In genomic region chr4:107834643-107835314, GRCm38 (mm10) we compare ENCODE assay signal across 11 mouse cellular contexts. TPM values are rescaled to one million over a fixed set of nuclear protein-coding genes. Genes with fewer than 3 reads are reported as not detected.
A peak's percentile ranks its signal among the peaks of the same experiment; 100 is the strongest.
DNase-seq lines count a peak whose midpoint lies in the region; ATAC-seq lines count a peak whose summit lies in the region.
"Had no signal": no experiment of that assay in that cellular context is flagged by ENCODE, and none has a peak within 500 bp of the region (broad histone marks: within the 10 kb centered on the region; RNA-seq: fewer than 3 reads in every experiment).

No protein-coding gene starts in this region.

- WGBS in embryonic facial prominence, embryonic 12.5 days = 64% methylated on average over 22 of the region's 22 CpGs
- WGBS in intestine, embryonic 14.5 days = 58% methylated on average over 22 of the region's 22 CpGs
- WGBS in neural tube, embryonic 14.5 days = 33% methylated on average over 22 of the region's 22 CpGs

- H3K36me3 ChIP-seq in embryonic facial prominence, embryonic 12.5 days = no peaks in the 10 kb centered on the region
- H3K36me3 ChIP-seq in intestine, embryonic 14.5 days (ENCODE audit: control insufficient read depth, insufficient read depth, low read length) = no peaks in the 10 kb centered on the region
- H3K36me3 ChIP-seq in neural tube, embryonic 14.5 days (ENCODE audit: control insufficient read depth, insufficient read depth, low read length) = no peaks in the 10 kb centered on the region; the same call in none of the 2 replicates

- ATAC-seq in embryonic facial prominence, embryonic 12.5 days (ENCODE audit: insufficient number of reproducible peaks, insufficient read depth, low FRiP score, low TSS enrichment) = no peak
- peak; percentile 72 for ATAC-seq in intestine, embryonic 14.5 days (replicated peaks; ENCODE audit: low FRiP score, low TSS enrichment, low read depth)
- no peak for ATAC-seq in neural tube, embryonic 14.5 days (ENCODE audit: low read depth)
- ATAC-seq in erythroid progenitor cell, adult 5-6 weeks (replicated peaks; ENCODE audit: low FRiP score, poor library complexity, severe bottlenecking) = no peak
- ATAC-seq: Patski had no signal

- H3K27me3 ChIP-seq in embryonic facial prominence, embryonic 12.5 days = no peaks in the 10 kb centered on the region
- no peaks in the 10 kb centered on the region for H3K27me3 ChIP-seq in intestine, embryonic 14.5 days (replicated peaks; ENCODE audit: control insufficient read depth, insufficient read depth, low read length)
- H3K27me3 ChIP-seq in neural tube, embryonic 14.5 days (ENCODE audit: control insufficient read depth, insufficient read depth, low read length) = no peaks in the 10 kb centered on the region
- H3K27me3 ChIP-seq: embryonic facial prominence, embryonic 13.5 days; Patski had no signal

- H3K27ac ChIP-seq in embryonic facial prominence, embryonic 12.5 days = 0 out of 2 replicates have a peak overlapping the region, but pooled peaks have one; percentile 38
- H3K27ac ChIP-seq in intestine, embryonic 14.5 days (ENCODE audit: low read depth) = peak overlapping the region; percentile 7; the same call in 1 of the 2 replicates
- peak overlapping the region; percentile 83 for H3K27ac ChIP-seq in neural tube, embryonic 14.5 days (ENCODE audit: low read depth, low read length)
- H3K27ac ChIP-seq: embryonic facial prominence, embryonic 13.5 days had no signal

- no peak overlapping the region for H3K9ac ChIP-seq in embryonic facial prominence, embryonic 12.5 days
- no peak overlapping the region for H3K9ac ChIP-seq in intestine, embryonic 14.5 days (ENCODE audit: low read length)
- peak overlapping the region; percentile 41 for H3K9ac ChIP-seq in neural tube, embryonic 14.5 days (replicated peaks; ENCODE audit: low read depth, low read length)
- H3K9ac ChIP-seq: embryonic facial prominence, embryonic 13.5 days had no signal

- DNase-seq in kidney, adult 9 months = peak; percentile 32
- DNase-seq in kidney, postnatal 25 days = no peak
- peak; percentile 76 for DNase-seq in intestine, embryonic 14.5 days (ENCODE audit: low spot score)
- DNase-seq in layer of hippocampus, postnatal 14 days (ENCODE audit: low spot score in 2 of 2) = no peak
- no peak for DNase-seq in gastrocnemius, adult 18-20 months (ENCODE audit: low spot score)
- DNase-seq: gastrocnemius, postnatal 14 days had no signal

- H3K4me3 ChIP-seq in embryonic facial prominence, embryonic 12.5 days = no peak overlapping the region
- no peak overlapping the region for H3K4me3 ChIP-seq in intestine, embryonic 14.5 days (ENCODE audit: low read depth, low read length)
- no peak overlapping the region for H3K4me3 ChIP-seq in neural tube, embryonic 14.5 days (ENCODE audit: low read depth, low read length)
- H3K4me3 ChIP-seq: embryonic facial prominence, embryonic 13.5 days had no signal

- H3K4me2 ChIP-seq in embryonic facial prominence, embryonic 12.5 days (replicated peaks) = no peak overlapping the region
- no peak overlapping the region for H3K4me2 ChIP-seq in intestine, embryonic 14.5 days (ENCODE audit: low read length)
- no peak overlapping the region for H3K4me2 ChIP-seq in neural tube, embryonic 14.5 days (ENCODE audit: low read depth, low read length)
- H3K4me2 ChIP-seq: embryonic facial prominence, embryonic 13.5 days had no signal

- no peaks in the 10 kb centered on the region for H3K9me3 ChIP-seq in embryonic facial prominence, embryonic 12.5 days
- no peaks in the 10 kb centered on the region for H3K9me3 ChIP-seq in intestine, embryonic 14.5 days (ENCODE audit: control insufficient read depth, low read length)
- no peaks in the 10 kb centered on the region for H3K9me3 ChIP-seq in neural tube, embryonic 14.5 days (ENCODE audit: control insufficient read depth, low read length)
- H3K9me3 ChIP-seq: embryonic facial prominence, embryonic 13.5 days had no signal

- peaks cover 17% of the 10 kb centered on the region for H3K4me1 ChIP-seq in embryonic facial prominence, embryonic 12.5 days
- H3K4me1 ChIP-seq in intestine, embryonic 14.5 days (replicated peaks; ENCODE audit: control insufficient read depth, insufficient read depth, low read length) = peaks cover 14% of the 10 kb centered on the region
- peaks cover 90% of the 10 kb centered on the region for H3K4me1 ChIP-seq in neural tube, embryonic 14.5 days (ENCODE audit: control insufficient read depth, insufficient read depth, low read length)

RNA-seq across cellular contexts. Expression of gene Lrp8, which starts 32.7 kb away (rescaled TPM):
- 6.2 and 7.2 TPM in 2 replicates for polyA plus RNA-seq in embryonic facial prominence, embryonic 12.5 days (2016; fragmentation: Nextera tagmentation; extraction: Ambion mirVana)
- 3.6 and 5.1 TPM in 2 replicates for polyA plus RNA-seq in intestine, embryonic 14.5 days (2014; fragmentation: Nextera tagmentation; extraction: Ambion mirVana)
- polyA plus RNA-seq in neural tube, embryonic 14.5 days (2014; fragmentation: Nextera tagmentation; extraction: Ambion mirVana) = 71.4 and 77.5 TPM in 2 replicates
- total RNA-seq in erythroid progenitor cell, adult 5-6 weeks (2015; ENCODE audit: low replicate concordance) = 2.9 and 5.8 TPM in 2 replicates
- 3.7 and 8.5 TPM in 2 replicates for total RNA-seq in erythroid progenitor cell, adult 5-6 weeks (2017; ENCODE audit: low replicate concordance)
- total RNA-seq in layer of hippocampus, postnatal 14 days (2021) = 100 to 1,000 TPM; 116 to 132 TPM
- under 1 TPM; 0.05 to 0.07 TPM for total RNA-seq in gastrocnemius, adult 18-20 months (2021)

RNA-seq across cellular contexts. Expression of gene Magoh, which starts 44.8 kb away (rescaled TPM):
- polyA plus RNA-seq in embryonic facial prominence, embryonic 12.5 days (2016; fragmentation: Nextera tagmentation; extraction: Ambion mirVana) = 217 and 223 TPM in 2 replicates
- 179 TPM in 2 replicates for polyA plus RNA-seq in intestine, embryonic 14.5 days (2014; fragmentation: Nextera tagmentation; extraction: Ambion mirVana)
- polyA plus RNA-seq in neural tube, embryonic 14.5 days (2014; fragmentation: Nextera tagmentation; extraction: Ambion mirVana) = 104 and 120 TPM in 2 replicates
- total RNA-seq in erythroid progenitor cell, adult 5-6 weeks (2015; ENCODE audit: low replicate concordance) = 67.8 and 71.7 TPM in 2 replicates
- 51.1 and 55.3 TPM in 2 replicates for total RNA-seq in erythroid progenitor cell, adult 5-6 weeks (2017; ENCODE audit: low replicate concordance)
- 10 to 100 TPM; 37.4 to 40.5 TPM for total RNA-seq in layer of hippocampus, postnatal 14 days (2021)
- total RNA-seq in gastrocnemius, adult 18-20 months (2021) = 10 to 100 TPM; 25.6 to 32.3 TPM

RNA-seq across cellular contexts. Expression of gene 0610037L13Rik, which starts 54.8 kb away (rescaled TPM):
- 126 and 132 TPM in 2 replicates for polyA plus RNA-seq in embryonic facial prominence, embryonic 12.5 days (2016; fragmentation: Nextera tagmentation; extraction: Ambion mirVana)
- 129 and 134 TPM in 2 replicates for polyA plus RNA-seq in intestine, embryonic 14.5 days (2014; fragmentation: Nextera tagmentation; extraction: Ambion mirVana)
- 82.6 and 91.7 TPM in 2 replicates for polyA plus RNA-seq in neural tube, embryonic 14.5 days (2014; fragmentation: Nextera tagmentation; extraction: Ambion mirVana)
- 17.7 and 19.3 TPM in 2 replicates for total RNA-seq in erythroid progenitor cell, adult 5-6 weeks (2015; ENCODE audit: low replicate concordance)
- 3.9 and 10.7 TPM in 2 replicates for total RNA-seq in erythroid progenitor cell, adult 5-6 weeks (2017; ENCODE audit: low replicate concordance)
- total RNA-seq in layer of hippocampus, postnatal 14 days (2021) = 10 to 100 TPM; 61.0 to 69.7 TPM
- 10 to 100 TPM; 40.5 to 53.7 TPM for total RNA-seq in gastrocnemius, adult 18-20 months (2021)

Comparison
In these comparisons a context has a peak if more than half of its experiments do, and no peak if none do; other contexts are left out.
1. DNase-seq: peak in kidney, adult 9 months (single experiment) and intestine, embryonic 14.5 days (single experiment); none in kidney, postnatal 25 days (0 of 2), layer of hippocampus, postnatal 14 days (0 of 2) and gastrocnemius, adult 18-20 months (single experiment).
2. H3K27ac ChIP-seq: peak in every context shown above with its lines; median percentile 83 in neural tube, embryonic 14.5 days; 38 in embryonic facial prominence, embryonic 12.5 days; 7 in intestine, embryonic 14.5 days.
3. RNA of gene Lrp8, which starts 32.7 kb away (total RNA-seq): 116 to 132 TPM in layer of hippocampus, postnatal 14 days; 2.9 to 8.5 TPM in erythroid progenitor cell, adult 5-6 weeks and 0.05 to 0.07 TPM in gastrocnemius, adult 18-20 months; every median in the first group is over 10 times any median in the second.